Mouse (Mus musculus): ENCODE results near the gene Cpt1c. TPM values are rescaled to one million over a fixed set of nuclear protein-coding genes. Genes with fewer than 3 reads are reported as not detected.

Cpt1c gene
- total and polyA plus RNA-seq, 3 experiments: 4.5 to 12.7 (median 10.2) TPM

GRCm38 (mm10) chr7:44919127-44919526, 55.5 kb downstream of the Cpt1c start:
- H3K79me2 ChIP-seq (replicated peaks; ENCODE audit: control insufficient read depth, extremely low read depth, insufficient read depth, poor library complexity, severe bottlenecking): no peaks in the 10 kb centered on the region
- no peak overlapping the region for H3K27ac ChIP-seq (ENCODE audit: insufficient read depth, low read depth)
- H3K4me2 ChIP-seq (ENCODE audit: insufficient read depth, low read depth, poor library complexity, severe bottlenecking): no peak overlapping the region
- dilution Hi-C loops (cut with MboI; ENCODE audit: extremely low pct_ligation_motif_present, extremely low pct_unique_long_range_greater_than_20kb, low sequenced_read_pairs): no loop called here
- H3K4me1 ChIP-seq (ENCODE audit: control insufficient read depth in 1 of 2, insufficient read depth in 2 of 2): peaks cover 0 to 3% of the 10 kb centered on the region in 2 experiments; a peak in 1 of 4 replicates
- H3K4me3 ChIP-seq (replicated peaks in 1 of 3; ENCODE audit: low read depth in 2 of 3, low read length in 2 of 3, poor library complexity in 1 of 3): no peak overlapping the region
- no peaks in the 10 kb centered on the region for H3K9me3 ChIP-seq (replicated peaks; ENCODE audit: low read length)
- no peaks in the 10 kb centered on the region for H3K27me3 ChIP-seq (replicated peaks)
- H3K9ac ChIP-seq (ENCODE audit: insufficient read depth, low read depth): no peak overlapping the region
- no peak for DNase-seq (ENCODE audit: extremely low read depth)
- in situ Hi-C loops (cut with MboI; ENCODE audit: low pct_ligation_motif_present, low pct_unique_long_range_greater_than_20kb, low sequenced_read_pairs): no loop called here
- H3K36me3 ChIP-seq (replicated peaks in 1 of 2; ENCODE audit: control insufficient read depth in 1 of 2, insufficient read depth in 1 of 2, low read length in 1 of 2): peaks cover 20 to 79% of the 10 kb centered on the region in 2 experiments
- TF ChIP-seq TCF12 (IDR thresholded peaks at IDR 0.05; ENCODE audit: low read depth, low read length) (no peak), POLR2A (IDR thresholded peaks at IDR 0.05; ENCODE audit: low read depth, low read length) (no peak), CHD2 (IDR thresholded peaks at IDR 0.05; ENCODE audit: low read length) (no peak)

- H3K27ac ChIP-seq (ENCODE audit: insufficient read depth, low read depth): no peak overlapping the region
- no peak overlapping the region for H3K4me3 ChIP-seq (replicated peaks in 1 of 3; ENCODE audit: low read depth in 2 of 3, low read length in 2 of 3, poor library complexity in 1 of 3)
- H3K4me1 ChIP-seq (ENCODE audit: control insufficient read depth in 1 of 2, insufficient read depth in 2 of 2): peaks cover 0 to 3% of the 10 kb centered on the region in 2 experiments; a peak in 1 of 4 replicates
- H3K9me3 ChIP-seq (replicated peaks; ENCODE audit: low read length): no peaks in the 10 kb centered on the region
- no peak for DNase-seq (ENCODE audit: extremely low read depth)
- H3K4me2 ChIP-seq (ENCODE audit: insufficient read depth, low read depth, poor library complexity, severe bottlenecking): no peak overlapping the region
- H3K79me2 ChIP-seq (replicated peaks; ENCODE audit: control insufficient read depth, extremely low read depth, insufficient read depth, poor library complexity, severe bottlenecking): no peaks in the 10 kb centered on the region
- dilution Hi-C loops (cut with MboI; ENCODE audit: extremely low pct_ligation_motif_present, extremely low pct_unique_long_range_greater_than_20kb, low sequenced_read_pairs) (no loop called here), in situ Hi-C loops (cut with MboI; ENCODE audit: low pct_ligation_motif_present, low pct_unique_long_range_greater_than_20kb, low sequenced_read_pairs) (no loop called here)
- no peaks in the 10 kb centered on the region for H3K27me3 ChIP-seq (replicated peaks)
- TF ChIP-seq CHD2 (IDR thresholded peaks at IDR 0.05; ENCODE audit: low read length) (no peak), ELF1 (IDR thresholded peaks at IDR 0.05; ENCODE audit: low read depth, low read length) (no peak), TBP (conservative IDR thresholded peaks at IDR 0.05; ENCODE audit: low read depth, low read length) (no peak), NELFE (IDR thresholded peaks at IDR 0.05; ENCODE audit: low read depth, low read length) (no peak), MXI1 (IDR thresholded peaks at IDR 0.05; ENCODE audit: low read depth, low read length) (no peak), SMC3 (IDR thresholded peaks at IDR 0.05; ENCODE audit: low read depth, low read length) (no peak), PAX5 (IDR thresholded peaks at IDR 0.05; ENCODE audit: low read length) (no peak), ETS1 (conservative IDR thresholded peaks at IDR 0.05; ENCODE audit: low read depth, low read length) (no peak), MEF2A (IDR thresholded peaks at IDR 0.05; ENCODE audit: borderline replicate concordance, low read depth, low read length) (no peak), CTCF (conservative IDR thresholded peaks at IDR 0.05 in 1 of 2, IDR thresholded peaks at IDR 0.05 in 1 of 2; ENCODE audit: low read depth in 2 of 2, low read length in 2 of 2) (no peak), MAX (IDR thresholded peaks at IDR 0.05; ENCODE audit: low read length) (no peak), USF2 (conservative IDR thresholded peaks at IDR 0.05; ENCODE audit: low read depth, low read length) (no peak)
- no peak overlapping the region for H3K9ac ChIP-seq (ENCODE audit: insufficient read depth, low read depth)
- peaks cover 25 to 82% of the 10 kb centered on the region in 2 experiments for H3K36me3 ChIP-seq (replicated peaks in 1 of 2; ENCODE audit: control insufficient read depth in 1 of 2, insufficient read depth in 1 of 2, low read length in 1 of 2)
Observed at GRCm38 (mm10) chr7:44918219-44918618, 56.4 kb downstream of the Cpt1c start.

GRCm38 (mm10) chr7:44916881-44917280, 57.8 kb downstream of the Cpt1c start:
- H3K27ac ChIP-seq (ENCODE audit: insufficient read depth, low read depth): no peak overlapping the region
- no peak for DNase-seq (ENCODE audit: extremely low read depth)
- no peaks in the 10 kb centered on the region for H3K9me3 ChIP-seq (replicated peaks; ENCODE audit: low read length)
- no peak overlapping the region for H3K9ac ChIP-seq (ENCODE audit: insufficient read depth, low read depth)
- H3K4me3 ChIP-seq (replicated peaks in 1 of 3; ENCODE audit: low read depth in 2 of 3, low read length in 2 of 3, poor library complexity in 1 of 3): no peak overlapping the region
- peaks cover 27 to 85% of the 10 kb centered on the region in 2 experiments for H3K36me3 ChIP-seq (replicated peaks in 1 of 2; ENCODE audit: control insufficient read depth in 1 of 2, insufficient read depth in 1 of 2, low read length in 1 of 2)
- no peaks in the 10 kb centered on the region for H3K79me2 ChIP-seq (replicated peaks; ENCODE audit: control insufficient read depth, extremely low read depth, insufficient read depth, poor library complexity, severe bottlenecking)
- no peaks in the 10 kb centered on the region for H3K27me3 ChIP-seq (replicated peaks)
- TF ChIP-seq TCF12 (IDR thresholded peaks at IDR 0.05; ENCODE audit: low read depth, low read length): no peak
- TF ChIP-seq USF2 (conservative IDR thresholded peaks at IDR 0.05; ENCODE audit: low read depth, low read length): no peak
- no peak for TF ChIP-seq ZNF384 (IDR thresholded peaks at IDR 0.05; ENCODE audit: low read depth, low read length)
- no peak for TF ChIP-seq MAX (IDR thresholded peaks at IDR 0.05; ENCODE audit: low read length)
- no peak for TF ChIP-seq GABPA (IDR thresholded peaks at IDR 0.05; ENCODE audit: insufficient replicate concordance, low read depth, low read length)
- TF ChIP-seq ZMIZ1 (IDR thresholded peaks at IDR 0.05; ENCODE audit: low read depth, low read length): no peak
- no peak for TF ChIP-seq SIN3A (IDR thresholded peaks at IDR 0.05; ENCODE audit: low read length)
- no peak for TF ChIP-seq PAX5 (IDR thresholded peaks at IDR 0.05; ENCODE audit: low read length)
- no peak for TF ChIP-seq KAT2A (IDR thresholded peaks at IDR 0.05; ENCODE audit: insufficient replicate concordance, low read length)
- no peak for TF ChIP-seq NRF1 (IDR thresholded peaks at IDR 0.05; ENCODE audit: low read depth, low read length)
- no peak for TF ChIP-seq ETS1 (conservative IDR thresholded peaks at IDR 0.05; ENCODE audit: low read depth, low read length)
- TF ChIP-seq BHLHE40 (IDR thresholded peaks at IDR 0.05; ENCODE audit: low read depth, low read length): no peak
- no peak for TF ChIP-seq MXI1 (IDR thresholded peaks at IDR 0.05; ENCODE audit: low read depth, low read length)
- no peak for TF ChIP-seq CHD1 (IDR thresholded peaks at IDR 0.05; ENCODE audit: low read depth, low read length)
- no peak for TF ChIP-seq ZKSCAN1 (IDR thresholded peaks at IDR 0.05; ENCODE audit: borderline replicate concordance, low read depth, low read length)
- TF ChIP-seq EP300 (IDR thresholded peaks at IDR 0.05; ENCODE audit: low read length): no peak
- TF ChIP-seq USF1 (IDR thresholded peaks at IDR 0.05; ENCODE audit: low read depth, low read length): no peak
- no peak for TF ChIP-seq MAZ (IDR thresholded peaks at IDR 0.05; ENCODE audit: low read depth, low read length)
- H3K4me2 ChIP-seq (ENCODE audit: insufficient read depth, low read depth, poor library complexity, severe bottlenecking): no peak overlapping the region
- H3K4me1 ChIP-seq (ENCODE audit: control insufficient read depth in 1 of 2, insufficient read depth in 2 of 2): peaks cover 0 to 3% of the 10 kb centered on the region in 2 experiments; a peak in 1 of 4 replicates
- in situ Hi-C loops (cut with MboI; ENCODE audit: low pct_ligation_motif_present, low pct_unique_long_range_greater_than_20kb, low sequenced_read_pairs): no loop called here
- dilution Hi-C loops (cut with MboI; ENCODE audit: extremely low pct_ligation_motif_present, extremely low pct_unique_long_range_greater_than_20kb, low sequenced_read_pairs): no loop called here

Data from CH12.LX (cell line).